Mouse (Mus musculus) midbrain, postnatal 0 days (tissue): ENCODE results near the gene Tdg. TPM values are rescaled to one million over a fixed set of nuclear protein-coding genes. Genes with fewer than 3 reads are reported as not detected.

ENCODE experiments used
- ATAC-seq: fragments of 200-750 bp; cut with Nextera tagmentation; 2 replicates; pipeline ENCODE4 v1.8.0; 2017; ENCODE audit warnings: moderate number of reproducible peaks, mild to moderate bottlenecking, moderate TSS enrichment, moderate library complexity; ENCODE audit not compliant: low FRiP score
- DNase-seq: peaks from one replicate; pipeline ENCODE4 v3.0.0-alpha.2; 2015; ENCODE audit warnings: low spot score
- H3K27ac ChIP-seq: fragments of 300-500 bp; sonication (generic); 2 replicates; pipeline ENCODE4 v1.5.1; 2014; ENCODE audit warnings: low read depth, mild to moderate bottlenecking, low read length, mixed read lengths
- H3K27me3 ChIP-seq: fragments of 300-500 bp; sonication (generic); 2 replicates; pipeline ENCODE4 v1.6.1; 2014; ENCODE audit warnings: low read length, control low read depth, mixed read lengths; ENCODE audit not compliant: insufficient read depth
- H3K36me3 ChIP-seq: fragments of 300-500 bp; sonication (generic); 2 replicates; pipeline ENCODE4 v1.6.1; 2014; ENCODE audit warnings: low read length, control low read depth, mixed read lengths; ENCODE audit not compliant: insufficient read depth
- H3K4me1 ChIP-seq: fragments of 300-500 bp; sonication (generic); 2 replicates; pipeline ENCODE4 v1.6.1; 2014; ENCODE audit warnings: mild to moderate bottlenecking, control low read depth, antibody characterized with exemption, low read length, mixed read lengths; ENCODE audit not compliant: insufficient read depth
- H3K4me2 ChIP-seq: fragments of 300-500 bp; sonication (generic); 2 replicates; pipeline ENCODE4 v1.6.1; 2014; ENCODE audit warnings: low read depth, mild to moderate bottlenecking, low read length, mixed read lengths; ENCODE audit not compliant: poor library complexity, severe bottlenecking
- H3K4me3 ChIP-seq: fragments of 300-500 bp; sonication (generic); 2 replicates; pipeline ENCODE4 v1.5.1; 2014; ENCODE audit warnings: low read depth, mild to moderate bottlenecking, low read length, moderate library complexity
- H3K9ac ChIP-seq: fragments of 300-500 bp; sonication (generic); replicated peaks from 2 replicates; pipeline ENCODE4 v1.6.1; 2014; ENCODE audit warnings: mild to moderate bottlenecking, low read length, moderate library complexity, mixed read lengths; ENCODE audit not compliant: poor library complexity, severe bottlenecking
- H3K9me3 ChIP-seq: fragments of 300-500 bp; sonication (generic); 2 replicates; pipeline ENCODE4 v1.6.1; 2016; ENCODE audit warnings: low read length, control low read depth
- CTCF ChIP-seq: IDR thresholded peaks from 2 replicates; pipeline ENCODE4 v1.5.1; 2016; ENCODE audit warnings: antibody characterized with exemption, mild to moderate bottlenecking
- WGBS: fragments of 180-500 bp; shearing (Covaris S2); extraction: QIAGEN DNeasy Blood & Tissue Kit; methylation state at CpG from one replicate; pipeline ENCODE4 v1.1.7; 2014; 5-methylcytosine and 5-hydroxymethylcytosine counted together
- polyA plus RNA-seq: library from polyadenylated mRNA; unstranded; fragments of >200 nt; fragmentation: Nextera tagmentation; extraction: Ambion mirVana; gene quantifications from 2 replicates; pipeline ENCODE4 v1.2.1, GENCODE M21; 2015
- total RNA-seq: library from RNA; depleted of rRNA; stranded (reverse); fragments of >200 nt; gene quantifications from 2 replicates; pipeline ENCODE4 v1.2.3, GENCODE M21; 2014

Gene Tdg
- total and polyA plus RNA-seq, 2 experiments from 2014 or later, result 60.9 to 121 TPM

DNA sequence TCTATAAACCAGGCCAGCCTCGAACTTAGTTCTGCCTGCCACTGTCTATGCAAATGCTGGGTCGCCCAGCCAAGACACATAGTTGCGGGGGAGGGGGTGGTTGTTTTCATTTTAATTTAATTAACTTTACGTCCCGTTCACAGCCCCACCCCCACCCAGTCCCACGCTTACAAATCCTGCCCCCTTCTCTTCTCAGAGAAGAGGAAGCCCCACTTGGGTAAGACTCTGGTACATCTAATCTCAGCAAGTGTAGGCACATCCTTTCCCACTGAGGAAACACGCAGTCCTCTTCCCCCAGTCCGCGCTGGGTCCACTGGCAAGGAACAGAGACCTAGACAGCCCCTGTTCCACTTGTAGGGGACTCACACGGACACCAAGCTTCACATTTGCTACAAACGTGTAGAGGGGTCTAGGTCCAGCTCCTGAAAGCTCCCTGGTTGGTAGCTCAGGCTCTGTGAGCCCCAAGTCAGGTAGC lies 480 bp upstream of the Tdg start:
- H3K36me3 ChIP-seq, result no peaks in the 10 kb centered on the region
- H3K27ac ChIP-seq, result peak overlapping the region; percentile 90
- 5% methylated on average over 11 of the region's 11 CpGs for WGBS
- no peaks in the 10 kb centered on the region for H3K27me3 ChIP-seq
- peak overlapping the region; percentile 88 for H3K9ac ChIP-seq
- peak overlapping the region; percentile 84 for H3K4me2 ChIP-seq
- no peaks in the 10 kb centered on the region for H3K9me3 ChIP-seq
- H3K4me3 ChIP-seq, result peak overlapping the region; percentile 81
- TF ChIP-seq CTCF, result no peak
- peak; percentile 48 for ATAC-seq
- DNase-seq, result no peak
- peaks cover 12% of the 10 kb centered on the region; the same call in 1 of the 2 replicates for H3K4me1 ChIP-seq

DNA sequence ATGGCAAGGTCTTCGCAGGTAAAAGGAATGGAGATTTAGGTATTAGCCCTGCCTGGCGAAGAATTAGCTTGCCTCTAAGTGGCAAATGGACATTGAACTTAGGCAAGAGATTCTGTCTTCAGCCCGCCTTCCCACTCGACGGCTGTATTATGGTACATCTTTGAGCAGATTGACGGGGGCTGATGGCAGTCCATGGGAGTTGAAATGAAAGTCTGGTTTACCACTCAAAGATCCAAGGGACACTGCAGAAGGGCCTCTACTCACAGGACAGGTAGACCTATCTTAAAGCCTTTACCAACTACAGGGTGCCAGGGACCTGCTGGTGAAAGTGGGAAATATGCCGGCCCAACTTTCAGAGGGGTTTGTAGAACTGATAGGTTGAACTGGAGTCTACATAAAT lies 869 bp downstream of the Tdg start:
- Histone ChIP-seq H3K9ac (peak overlapping the region; percentile 88), H3K9me3 (no peaks in the 10 kb centered on the region), H3K36me3 (no peaks in the 10 kb centered on the region), H3K27ac (peak overlapping the region; percentile 78), H3K4me1 (peaks cover 12% of the 10 kb centered on the region; the same call in 1 of the 2 replicates), H3K4me3 (peak overlapping the region; percentile 81), H3K27me3 (no peaks in the 10 kb centered on the region), H3K4me2 (peak overlapping the region; percentile 72)
- DNase-seq, result no peak
- 16% methylated on average over 7 of the region's 7 CpGs for WGBS
- TF ChIP-seq CTCF, result no peak
- no peak for ATAC-seq

DNA sequence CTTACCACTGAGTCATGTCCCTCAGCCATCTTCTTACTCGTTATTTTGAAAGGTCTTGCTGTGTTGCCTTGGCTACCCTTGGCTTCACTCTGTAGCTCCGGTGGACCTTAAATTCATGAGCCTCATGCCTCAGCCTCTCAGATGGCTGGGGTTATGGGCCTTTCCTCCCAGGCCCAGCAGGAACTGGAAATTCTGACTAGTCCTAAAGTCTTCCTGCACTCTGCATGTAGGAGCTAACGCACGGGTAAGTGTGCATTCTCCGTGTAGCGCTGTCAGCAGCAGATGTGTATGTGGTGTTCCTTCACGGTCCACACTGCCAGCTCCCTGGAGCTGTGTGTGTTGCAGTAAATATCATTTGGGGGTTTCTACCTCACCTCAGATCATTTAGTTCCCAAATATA lies 1.5 kb downstream of the Tdg start:
- Histone ChIP-seq H3K4me1 (peaks cover 12% of the 10 kb centered on the region; the same call in 1 of the 2 replicates), H3K4me3 (no peak overlapping the region; the same call in 1 of the 2 replicates), H3K9me3 (no peaks in the 10 kb centered on the region), H3K27ac (no peak overlapping the region), H3K9ac (peak overlapping the region; percentile 33; the same call in 1 of the 2 replicates), H3K36me3 (no peaks in the 10 kb centered on the region), H3K27me3 (no peaks in the 10 kb centered on the region), H3K4me2 (peak overlapping the region; percentile 72)
- WGBS, result 78% methylated on average over 7 of the region's 7 CpGs
- TF ChIP-seq CTCF, result no peak
- ATAC-seq, result no peak
- no peak for DNase-seq

DNA sequence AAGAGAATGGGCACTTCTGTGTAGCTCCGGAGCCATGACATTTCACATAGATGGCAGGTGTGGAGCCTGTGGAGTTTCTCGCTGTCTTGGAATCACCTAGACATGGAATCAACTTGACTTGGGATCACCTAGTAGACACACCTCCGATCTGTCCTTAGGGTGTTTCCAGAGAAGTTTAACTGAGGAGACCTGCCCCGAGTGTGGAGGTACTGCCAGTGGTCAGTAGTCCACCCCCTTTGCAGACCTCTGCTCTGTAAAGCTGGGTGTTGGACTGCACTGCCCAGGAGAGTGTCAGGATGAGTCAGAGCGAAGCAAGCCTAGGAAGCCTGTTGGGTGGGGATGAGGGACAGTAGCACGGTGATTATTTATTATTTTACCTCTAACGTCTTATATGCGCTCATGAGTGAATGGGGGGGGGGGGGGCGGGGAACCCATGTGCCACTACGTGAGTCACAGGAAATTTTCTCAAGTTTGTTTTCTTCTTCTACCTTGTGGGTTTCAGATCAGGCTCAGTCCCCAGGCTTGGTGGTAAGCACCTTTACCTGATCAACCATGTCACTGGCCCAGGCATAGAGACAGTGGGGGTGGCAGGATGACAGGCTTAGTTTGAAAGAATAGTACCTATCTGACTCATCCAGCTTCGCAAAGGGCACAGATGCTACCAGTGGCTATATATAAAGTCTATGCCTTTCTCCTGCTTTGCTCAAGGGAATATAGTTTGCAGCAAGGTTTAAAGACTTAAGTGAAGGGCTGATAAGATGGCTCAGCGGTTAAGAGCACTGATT lies 3.1 kb downstream of the Tdg start:
- Histone ChIP-seq H3K36me3 (0 out of 2 replicates have a peak, but pooled peaks cover 2% of the 10 kb centered on the region), H3K4me3 (no peak overlapping the region), H3K9ac (no peak overlapping the region), H3K27ac (no peak overlapping the region), H3K4me1 (peaks cover 12% of the 10 kb centered on the region; the same call in 1 of the 2 replicates), H3K4me2 (no peak overlapping the region), H3K27me3 (no peaks in the 10 kb centered on the region), H3K9me3 (no peaks in the 10 kb centered on the region)
- no peak for ATAC-seq
- DNase-seq, result no peak
- TF ChIP-seq CTCF, result no peak
- 97% methylated on average over 12 of the region's 12 CpGs for WGBS

- no peak for TF ChIP-seq CTCF
- DNase-seq (no peak), ATAC-seq (no peak)
- Histone ChIP-seq H3K27ac (no peak overlapping the region), H3K9me3 (no peaks in the 10 kb centered on the region), H3K9ac (no peak overlapping the region), H3K27me3 (no peaks in the 10 kb centered on the region), H3K36me3 (peaks cover 8% of the 10 kb centered on the region; the same call in 1 of the 2 replicates), H3K4me1 (peaks cover 12% of the 10 kb centered on the region; the same call in 1 of the 2 replicates), H3K4me3 (no peak overlapping the region), H3K4me2 (no peak overlapping the region)
- WGBS, result 99% methylated on average over 7 of the region's 7 CpGs
Observed at GRCm38 (mm10) chr10:82634348-82634747, 4.7 kb downstream of the Tdg start.

- no peak for TF ChIP-seq CTCF
- WGBS, result 97% methylated on average over 3 of the region's 3 CpGs
Observed at GRCm38 (mm10) chr10:82636321-82636720, 6.7 kb downstream of the Tdg start.

More at GRCm38 (mm10) chr10:82636321-82636720, 6.7 kb downstream of the Tdg start:
- Histone ChIP-seq H3K9me3 (no peaks in the 10 kb centered on the region), H3K4me1 (peaks cover 2% of the 10 kb centered on the region; the same call in 1 of the 2 replicates), H3K36me3 (peaks cover 23% of the 10 kb centered on the region), H3K27ac (no peak overlapping the region), H3K4me3 (no peak overlapping the region), H3K27me3 (no peaks in the 10 kb centered on the region), H3K9ac (no peak overlapping the region), H3K4me2 (no peak overlapping the region)
- no peak for DNase-seq
- ATAC-seq, result no peak
